Mouse (Mus musculus) kidney, adult 2 months (tissue): ENCODE measurements around the gene Pih1d2. TPM values are rescaled to one million over a fixed set of nuclear protein-coding genes. Genes with fewer than 3 reads are reported as not detected.
A peak's percentile ranks its signal among the peaks of the same experiment; 100 is the strongest.

ENCODE experiments used
- DNase-seq: peaks from one replicate; pipeline ENCODE4 v3.0.0; 2021
- H3K27ac ChIP-seq: fragments of 200-500 bp; 2 replicates; pipeline ENCODE4 v1.5.1; 2012; ENCODE audit warnings: low read depth, low read length, control low read depth, inconsistent platforms; ENCODE audit not compliant: insufficient read depth
- H3K27me3 ChIP-seq: fragments of 200-500 bp; replicated peaks from 2 replicates; pipeline ENCODE4 v1.6.1; 2012; ENCODE audit warnings: mild to moderate bottlenecking, moderate library complexity, low read length, inconsistent platforms; ENCODE audit not compliant: control insufficient read depth, insufficient read depth
- H3K36me3 ChIP-seq: fragments of 200-500 bp; 2 replicates; pipeline ENCODE4 v1.6.1; 2012; ENCODE audit warnings: mild to moderate bottlenecking, moderate library complexity, low read length, inconsistent platforms; ENCODE audit not compliant: control insufficient read depth, insufficient read depth
- H3K4me1 ChIP-seq: fragments of 200-500 bp; 2 replicates; pipeline ENCODE4 v1.6.1; 2011; ENCODE audit warnings: low read length; ENCODE audit not compliant: control insufficient read depth, insufficient read depth
- H3K4me3 ChIP-seq: fragments of 200-500 bp; 2 replicates; pipeline ENCODE4 v1.5.1; 2011; ENCODE audit warnings: mild to moderate bottlenecking, low read depth, low read length, control low read depth; ENCODE audit not compliant: insufficient read depth
- CTCF ChIP-seq: fragments of 200-500 bp; conservative IDR thresholded peaks from 2 replicates; pipeline ENCODE4 v1.5.1; 2011; ENCODE audit warnings: low read depth, mild to moderate bottlenecking, control low read depth, low read length, moderate library complexity, mixed read lengths; ENCODE audit not compliant: insufficient read depth, insufficient read length
- POLR2A ChIP-seq: fragments of 200-500 bp; IDR thresholded peaks from one replicate; pipeline ENCODE4 v1.6.1; 2011; ENCODE audit warnings: low read depth, low read length, control low read depth
- WGBS: fragments of 180-500 bp; shearing (Covaris S2); methylation state at CpG from one replicate; pipeline ENCODE4 v1.1.7; 2018; 5-methylcytosine and 5-hydroxymethylcytosine counted together
- polyA plus RNA-seq: library from polyadenylated mRNA; depleted of rRNA; stranded (reverse); fragments of >200 nt; gene quantifications from 2 replicates; pipeline ENCODE4 v1.2.3, GENCODE M21; 2012

Pih1d2 gene
- polyA plus RNA-seq, 1 experiment = 2.1 TPM

DNA sequence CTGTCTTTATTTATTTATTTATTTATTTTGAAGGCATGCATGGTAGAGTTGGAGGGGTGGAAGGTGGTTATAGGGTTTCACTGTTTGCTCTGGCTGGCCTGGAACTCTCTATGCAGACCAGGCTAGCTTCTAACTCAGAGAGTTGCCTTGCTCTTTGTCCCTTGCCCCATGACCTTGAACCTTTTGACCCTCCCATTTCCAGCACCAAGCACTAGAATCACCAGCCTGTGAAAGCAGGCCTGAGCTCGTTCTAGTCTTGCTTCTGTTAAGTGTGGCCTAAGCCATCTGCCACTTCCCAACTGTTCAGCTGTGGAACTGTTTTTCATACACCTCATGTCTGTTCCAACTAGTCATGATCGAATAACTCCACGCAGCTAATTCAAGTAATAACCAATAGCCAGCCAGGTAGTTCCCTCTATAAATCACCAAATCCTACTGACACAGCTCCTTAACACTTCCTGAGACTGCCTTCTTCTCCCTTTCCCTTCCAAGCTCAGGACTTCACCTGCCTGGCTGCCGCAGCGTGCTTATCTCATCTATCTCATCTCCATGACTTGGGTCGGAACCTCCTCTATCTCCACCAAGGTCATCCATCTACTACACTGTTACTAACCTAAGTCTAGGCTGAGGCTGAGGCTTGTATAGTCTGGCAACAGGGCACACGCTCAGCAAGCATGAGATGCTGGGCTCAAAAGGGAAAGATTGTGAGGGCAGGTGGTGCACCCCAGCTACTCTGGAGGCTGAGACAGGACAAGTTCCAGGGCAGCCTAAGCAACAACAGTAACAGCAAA, 14.9 kb upstream of the Pih1d2 start:
- Histone ChIP-seq H3K27me3 (no peaks in the 10 kb centered on the region), H3K4me1 (peaks cover 6% of the 10 kb centered on the region), H3K27ac (no peak overlapping the region), H3K36me3 (peaks cover 4% of the 10 kb centered on the region), H3K4me3 (peak overlapping the region; percentile 83)
- no peak for TF ChIP-seq CTCF
- no peak for TF ChIP-seq POLR2A
- WGBS = 55% methylated on average over 7 of the region's 7 CpGs
- DNase-seq = peak; percentile 59

DNA sequence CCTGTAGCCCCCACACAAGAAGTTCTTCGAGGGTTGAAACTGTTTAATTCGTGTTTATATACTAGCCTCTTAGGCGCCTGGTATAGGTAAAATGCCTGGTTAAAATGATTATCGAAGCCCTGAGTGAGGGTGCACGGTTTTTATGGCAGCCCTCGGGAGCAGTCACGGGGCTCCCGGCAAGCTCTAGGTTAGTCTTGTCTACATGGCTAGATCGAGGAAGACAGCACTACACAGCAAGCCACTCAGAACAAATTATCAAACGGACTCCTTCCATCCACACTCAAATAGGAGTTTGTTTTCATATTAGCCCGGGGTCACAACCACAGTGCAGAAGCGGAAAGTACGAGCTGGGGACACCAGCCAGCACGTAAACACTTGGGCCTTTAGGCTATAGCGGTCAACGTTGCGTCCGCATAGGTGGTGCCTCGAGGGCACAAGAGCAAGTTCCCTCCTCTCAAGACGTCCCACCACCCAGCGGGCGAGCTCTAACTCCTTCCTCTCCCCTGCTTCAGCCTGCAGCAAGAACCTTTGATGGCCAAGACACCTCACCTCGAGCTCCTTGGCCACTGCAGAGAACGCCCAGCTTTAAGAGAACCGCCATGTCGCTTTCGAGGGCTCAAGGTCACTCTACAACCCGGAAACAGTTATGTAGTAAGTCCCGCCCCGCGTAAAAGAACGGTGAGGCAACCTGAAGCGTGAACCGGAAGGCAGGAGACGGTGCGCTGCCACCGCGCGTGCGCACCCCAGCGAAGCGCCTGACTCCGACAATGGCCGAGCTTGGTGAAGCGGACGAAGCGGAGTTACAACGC, 13.7 kb upstream of the Pih1d2 start, which contains the start of the genes Sdhd and Timm8b:
Gene Sdhd, minus strand, starts transcription at position 624 of the 809 bp plus-strand sequence.
Gene Timm8b, plus strand, starts transcription at position 722 of the 809 bp plus-strand sequence.
- under 1% methylated on average over 48 of the region's 48 CpGs for WGBS
- peaks cover 3% of the 10 kb centered on the region for H3K36me3 ChIP-seq

DNA sequence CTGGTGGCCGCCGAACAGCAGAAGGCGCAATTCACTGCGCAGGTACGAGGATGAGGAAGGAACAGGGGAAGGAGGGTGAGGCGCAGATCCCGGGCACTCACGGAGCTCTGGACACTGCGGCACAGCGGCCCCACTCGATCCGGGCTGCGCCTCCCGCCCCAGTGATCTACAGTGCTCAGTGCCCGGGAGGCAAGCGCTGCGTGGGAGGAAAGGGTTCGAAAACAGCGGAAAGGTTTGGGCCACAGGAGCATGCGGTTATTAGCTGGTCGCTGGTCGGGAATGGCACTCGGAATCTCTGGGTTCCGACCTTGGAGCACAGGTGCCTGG, 13.2 kb upstream of the Pih1d2 start:
- Histone ChIP-seq H3K4me1 (peaks cover 6% of the 10 kb centered on the region), H3K36me3 (no peaks in the 10 kb centered on the region; the same call in 1 of the 2 replicates), H3K27ac (peak overlapping the region; percentile 87), H3K4me3 (peak overlapping the region; percentile 83), H3K27me3 (no peaks in the 10 kb centered on the region)
- no peak for DNase-seq
- WGBS = under 1% methylated on average over 24 of the region's 24 CpGs
- TF ChIP-seq POLR2A (no peak), CTCF (0 out of 2 replicates have a peak, but pooled peaks have one; percentile 11)

More for the DNA sequence above, 13.7 kb upstream of the Pih1d2 start, which contains the start of the genes Sdhd and Timm8b:
- Histone ChIP-seq H3K4me1 (peaks cover 6% of the 10 kb centered on the region), H3K4me3 (peak within 1 kb of the TSS; percentile 83), H3K27me3 (no peaks in the 10 kb centered on the region), H3K27ac (peak within 1 kb of the TSS; percentile 92)
- TF ChIP-seq POLR2A (no peak), CTCF (no peak)
- DNase-seq = peak; percentile 98

DNA sequence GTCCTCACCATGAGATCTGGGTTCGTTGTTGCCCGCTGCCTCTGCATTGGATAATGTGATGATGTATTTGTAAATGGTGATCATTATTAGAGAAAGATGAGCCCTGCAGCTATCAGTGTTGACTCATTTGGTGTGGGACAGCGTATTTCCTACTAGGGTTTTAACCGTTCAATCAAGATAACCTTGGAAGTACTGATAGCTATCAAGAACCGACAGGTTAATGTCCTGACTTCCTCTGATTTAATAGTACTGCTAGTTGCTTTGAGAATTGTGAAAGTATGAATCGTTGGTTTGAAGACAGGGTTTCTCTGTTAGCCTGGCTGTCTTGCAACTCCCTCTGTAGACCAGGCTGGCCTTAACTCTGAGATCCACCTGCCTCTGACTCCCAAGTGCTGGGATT, 12.8 kb upstream of the Pih1d2 start:
- Histone ChIP-seq H3K36me3 (no peaks in the 10 kb centered on the region; the same call in 1 of the 2 replicates), H3K4me1 (peaks cover 6% of the 10 kb centered on the region), H3K4me3 (peak overlapping the region; percentile 83), H3K27me3 (no peaks in the 10 kb centered on the region), H3K27ac (peak overlapping the region; percentile 87)
- DNase-seq = no peak
- TF ChIP-seq POLR2A (no peak), CTCF (no peak)
- under 1% methylated on average over 6 of the region's 6 CpGs for WGBS

DNA sequence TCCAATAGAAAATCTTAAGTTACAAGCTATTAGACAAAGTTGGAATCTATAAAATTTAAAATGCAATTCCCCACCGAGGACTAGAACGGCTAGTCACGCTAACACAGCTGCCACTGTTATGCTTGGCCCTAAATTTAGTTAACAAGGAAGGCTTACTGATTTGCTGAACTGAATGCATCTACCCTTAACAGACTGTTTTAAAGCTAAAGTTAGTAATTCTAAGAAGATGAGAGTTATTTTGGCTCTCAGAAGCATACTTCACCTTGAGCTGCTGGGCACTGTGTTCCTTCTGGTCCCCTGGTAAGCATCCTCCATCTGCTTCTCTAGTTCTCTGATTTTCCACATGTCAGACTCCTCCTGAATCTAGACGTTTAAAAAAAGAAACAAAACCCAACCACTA, 5.0 kb upstream of the Pih1d2 start:
- H3K4me1 ChIP-seq = peaks cover 5% of the 10 kb centered on the region; the same call in 1 of the 2 replicates
- no peak overlapping the region for H3K27ac ChIP-seq
- no peak overlapping the region for H3K4me3 ChIP-seq
- TF ChIP-seq POLR2A = no peak
- no peak for TF ChIP-seq CTCF
- no peak for DNase-seq
- no peaks in the 10 kb centered on the region; the same call in 1 of the 2 replicates for H3K36me3 ChIP-seq
- WGBS = 75% methylated on average over 4 of the region's 4 CpGs
- H3K27me3 ChIP-seq = no peaks in the 10 kb centered on the region

DNA sequence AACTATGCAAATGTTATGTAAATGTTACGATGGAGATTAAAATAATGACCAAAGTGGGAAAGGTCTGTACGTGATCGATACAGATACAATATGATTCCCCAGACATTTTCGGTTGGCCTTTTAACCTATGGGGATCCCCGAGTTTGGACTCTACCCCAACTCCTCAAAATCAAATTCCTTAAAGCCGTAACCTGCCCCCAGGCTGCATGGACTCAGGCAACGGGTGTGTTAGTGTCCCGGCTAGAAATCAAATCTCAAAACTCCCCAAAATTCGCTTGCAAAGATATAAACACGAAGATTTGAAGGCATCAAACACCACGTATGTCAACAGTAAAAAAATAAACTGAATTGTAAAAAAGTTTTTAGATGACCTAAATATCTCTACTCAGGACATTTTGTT, 960 bp upstream of the Pih1d2 start:
- Histone ChIP-seq H3K27ac (no peak overlapping the region), H3K4me3 (peak overlapping the region; percentile 88), H3K4me1 (peaks cover 5% of the 10 kb centered on the region; the same call in 1 of the 2 replicates), H3K36me3 (no peaks in the 10 kb centered on the region; the same call in 1 of the 2 replicates), H3K27me3 (no peaks in the 10 kb centered on the region)
- TF ChIP-seq POLR2A (no peak), CTCF (no peak)
- WGBS = 32% methylated on average over 11 of the region's 11 CpGs
- no peak for DNase-seq
